Mouse (Mus musculus) adrenal gland, postnatal 4 days (tissue): ENCODE results near the gene St3gal2. TPM values are rescaled to one million over a fixed set of nuclear protein-coding genes. Genes with fewer than 3 reads are reported as not detected.
"Not testable (repeated sequence)": the region's sequence is repeated elsewhere in the genome, so short reads cannot be mapped to it uniquely, and the experiment has no call there.

Source experiments
- DNase-seq, 2 experiments: peaks; one replicate each; pipeline ENCODE4 v3.0.0; 2021 to 2022; ENCODE audit warnings: low spot score in 2 of 2, mixed read lengths in 2 of 2
- microRNA-seq: library from miRNA; unstranded; fragments of <30 nt; microRNA quantifications from one replicate; pipeline ENCODE4 v1.2.0, GENCODE M21; 2021
- total RNA-seq, 2 experiments: library from RNA; stranded (reverse); gene quantifications; 2 replicates each; pipeline ENCODE4 v1.2.3; 2021

The St3gal2 gene
- total RNA-seq, 2 experiments from 2014 or later = 26.8 to 30.5 TPM

DNA sequence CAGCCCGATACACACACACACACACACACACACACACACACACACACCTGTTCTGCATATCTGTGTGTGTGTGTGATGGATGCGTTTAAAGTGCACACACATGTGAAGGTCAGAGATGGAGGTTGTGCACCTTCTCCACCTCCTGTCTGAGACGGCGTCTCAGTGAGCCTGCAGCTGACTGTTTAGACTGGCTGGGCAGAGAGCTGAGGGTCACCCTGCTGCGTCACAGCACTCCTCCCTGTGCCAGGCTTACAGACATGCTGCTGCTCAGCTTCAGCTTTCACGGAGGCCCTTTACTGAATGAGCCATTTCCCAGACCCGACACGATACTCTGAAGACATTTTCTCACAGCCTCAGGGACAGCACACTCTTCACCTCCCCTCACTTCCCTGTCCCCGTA, 70.3 kb downstream of the St3gal2 start:
- DNase-seq = no peak

DNA sequence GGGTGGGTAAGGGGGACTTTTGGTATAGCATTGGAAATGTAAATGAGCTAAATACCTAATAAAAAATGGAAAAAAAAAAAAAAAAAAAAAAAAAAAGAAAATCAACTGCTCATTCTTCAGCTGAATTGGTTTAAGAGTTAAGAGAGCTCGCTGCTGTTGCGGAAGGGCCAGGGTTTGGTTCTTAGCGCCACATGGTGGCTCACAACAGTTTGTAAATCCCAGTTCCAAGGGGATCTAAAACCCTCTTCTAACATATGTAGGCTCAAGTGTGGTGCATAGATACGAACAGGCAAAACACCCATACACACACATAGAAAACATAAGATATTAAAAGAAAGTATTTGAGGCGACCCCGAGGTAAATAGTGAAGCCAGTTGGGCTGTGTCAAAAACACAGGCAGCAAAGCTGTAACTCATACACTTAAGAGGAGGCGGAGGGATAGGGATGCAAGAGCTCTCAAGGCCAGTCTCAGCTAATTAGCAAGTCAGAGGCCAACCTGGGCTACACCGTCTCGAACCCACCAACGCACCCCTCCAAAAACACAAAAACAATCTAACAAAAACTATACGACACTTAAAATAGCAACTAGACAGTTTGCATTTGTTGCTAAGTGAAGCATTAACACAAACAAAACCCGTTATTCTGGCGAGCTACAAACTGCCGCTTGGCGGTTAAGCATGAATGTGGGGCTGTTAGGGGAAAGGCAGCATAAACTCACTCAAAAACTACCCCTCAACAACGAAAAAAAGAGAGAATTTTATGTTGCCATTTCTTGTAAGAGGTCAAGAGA, 77.1 kb downstream of the St3gal2 start:
- no peak for DNase-seq

DNA sequence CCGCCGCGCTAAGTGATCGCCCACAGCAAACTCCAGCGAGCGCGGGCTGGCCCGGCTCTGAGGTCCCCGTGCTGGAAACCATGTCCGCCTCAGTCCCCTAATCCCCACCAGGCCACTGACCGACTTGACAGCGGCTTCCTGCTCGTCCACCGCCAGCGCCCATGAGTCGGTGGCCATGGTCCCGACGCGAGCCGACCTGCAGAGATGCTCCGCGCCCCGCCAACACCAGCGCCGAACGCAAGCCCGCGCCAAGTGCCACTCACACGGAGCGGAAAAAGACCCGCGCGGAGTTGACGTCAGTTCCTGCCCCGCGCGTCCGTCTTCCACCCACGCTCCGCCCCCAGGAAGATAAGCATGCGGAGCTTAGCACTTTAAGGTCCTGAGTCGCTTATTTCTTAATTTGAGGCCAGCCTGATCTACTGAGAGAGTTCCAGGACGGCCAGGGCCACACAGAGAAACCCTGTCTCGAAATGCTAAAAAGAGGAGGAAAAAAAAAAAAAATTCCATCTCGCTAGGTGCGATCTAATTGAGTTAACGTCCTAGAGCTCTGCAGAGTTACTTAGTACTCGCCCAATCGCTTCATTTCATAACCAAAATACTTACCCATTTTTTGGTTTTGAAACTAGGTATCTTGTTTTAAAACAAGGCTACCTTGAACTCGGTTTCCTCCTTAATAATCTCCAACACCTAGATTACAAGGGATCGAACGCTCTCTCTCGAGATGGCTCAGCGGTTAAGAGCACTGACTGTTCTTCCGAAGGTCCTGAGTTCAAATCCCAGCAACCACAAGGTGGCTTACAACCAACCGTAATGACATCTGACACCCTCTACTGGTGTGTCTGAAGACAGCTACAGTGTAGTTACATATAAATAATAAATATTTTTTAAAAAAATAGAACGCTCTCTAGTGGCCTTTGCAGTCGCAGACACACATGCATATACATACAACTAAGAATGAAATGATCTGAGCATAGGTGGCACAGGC, 78.1 kb downstream of the St3gal2 start, which contains the start of gene Ddx19a:
Gene Ddx19a, minus strand, starts transcription at position 254 of the 985 bp plus-strand sequence.
- peak; percentile 46 to 76 for DNase-seq

DNA sequence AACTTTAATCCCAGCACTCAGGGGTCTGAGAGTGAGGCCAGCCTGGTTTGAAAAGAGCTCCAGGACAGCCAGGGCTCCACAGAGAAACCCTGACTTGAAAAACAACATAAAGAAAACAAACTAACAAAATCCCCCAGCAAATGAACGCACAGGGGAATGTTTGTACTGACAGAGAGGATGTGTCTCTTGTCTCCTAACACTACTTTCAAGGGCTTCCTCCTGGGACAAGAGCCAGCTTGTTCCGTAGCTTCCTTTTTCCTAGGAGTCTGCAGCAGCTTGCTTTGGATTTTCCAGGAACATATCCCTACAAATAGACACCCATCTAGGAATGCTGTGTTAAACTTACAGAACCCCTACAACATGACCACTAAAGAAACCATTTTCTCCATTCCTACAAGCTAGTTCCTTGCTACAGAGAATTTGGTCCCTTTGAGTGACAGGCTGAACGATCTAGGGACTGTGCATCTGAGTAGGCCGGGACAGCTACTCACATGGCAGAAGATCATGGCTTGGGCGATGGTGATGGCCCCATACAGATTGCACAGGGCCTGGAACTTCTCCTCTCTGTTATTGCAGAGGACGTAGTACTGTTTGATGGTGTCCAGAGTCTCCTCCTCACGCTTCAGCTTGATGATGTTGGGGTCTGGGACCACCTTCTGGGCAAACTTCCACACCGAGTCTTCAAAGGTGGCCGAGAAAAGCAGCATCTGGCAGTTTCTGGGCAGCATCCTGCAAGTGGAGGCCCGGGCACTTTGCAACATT, 90.7 kb downstream of the St3gal2 start:
- not testable (repeated sequence) for DNase-seq

Small RNA genes within 50 kb of the gene (microRNA-seq; reads per million reads assigned to microRNA genes)
- 1.3 reads per million for gene Mir3473d

Other genes with a start within 250 kb of the St3gal2 start
- gene Mtss1l, start 198.4 kb upstream of the St3gal2 start, total RNA-seq = 10 to 100 TPM; 51.6 to 53.3 TPM
- gene Il34, start 114.0 kb upstream of the St3gal2 start, total RNA-seq = 1 to 10 TPM; 5.6 to 9.2 TPM
- 10 to 100 TPM; 59.7 to 64.1 TPM for gene Cog4, start 73.3 kb upstream of the St3gal2 start, total RNA-seq
- 100 to 1,000 TPM in 1 of 2 experiments, 10 to 100 TPM in 1; 93.3 to 108 TPM for gene Sf3b3, start 73.1 kb upstream of the St3gal2 start, total RNA-seq
- 10 to 100 TPM in 1 of 2 experiments, 1 to 10 TPM in 1; 8.9 to 10.9 TPM for gene Fuk, start 17.4 kb upstream of the St3gal2 start, total RNA-seq
- 10 to 100 TPM; 55.4 to 62.8 TPM for gene Ddx19a, start 77.9 kb downstream of the St3gal2 start, total RNA-seq
- gene Ddx19b, start 111.8 kb downstream of the St3gal2 start, total RNA-seq = 10 to 100 TPM; 16.6 to 17.6 TPM
- 100 to 1,000 TPM in 1 of 2 experiments, 10 to 100 TPM in 1; 87.5 to 104 TPM for gene Aars, start 113.2 kb downstream of the St3gal2 start, total RNA-seq
- not detected for gene Exosc6, start 136.4 kb downstream of the St3gal2 start, total RNA-seq
- gene Clec18a, start 172.5 kb downstream of the St3gal2 start, total RNA-seq = 10 to 100 TPM in 1 of 2 experiments, under 1 TPM in 1; 0.23 to 15.9 TPM
- gene Pdpr, start 174.7 kb downstream of the St3gal2 start, total RNA-seq = 10 to 100 TPM; 40.0 to 40.7 TPM